Mouse (Mus musculus) frontal cortex, postnatal 14 days (tissue): ENCODE data around the gene Rab11fip5.

Experiments
- DNase-seq, 2 experiments: peaks; one replicate each; pipeline ENCODE4 v3.0.0; 2022; ENCODE audit warnings: low spot score in 2 of 2

Rab11fip5 gene

DNA sequence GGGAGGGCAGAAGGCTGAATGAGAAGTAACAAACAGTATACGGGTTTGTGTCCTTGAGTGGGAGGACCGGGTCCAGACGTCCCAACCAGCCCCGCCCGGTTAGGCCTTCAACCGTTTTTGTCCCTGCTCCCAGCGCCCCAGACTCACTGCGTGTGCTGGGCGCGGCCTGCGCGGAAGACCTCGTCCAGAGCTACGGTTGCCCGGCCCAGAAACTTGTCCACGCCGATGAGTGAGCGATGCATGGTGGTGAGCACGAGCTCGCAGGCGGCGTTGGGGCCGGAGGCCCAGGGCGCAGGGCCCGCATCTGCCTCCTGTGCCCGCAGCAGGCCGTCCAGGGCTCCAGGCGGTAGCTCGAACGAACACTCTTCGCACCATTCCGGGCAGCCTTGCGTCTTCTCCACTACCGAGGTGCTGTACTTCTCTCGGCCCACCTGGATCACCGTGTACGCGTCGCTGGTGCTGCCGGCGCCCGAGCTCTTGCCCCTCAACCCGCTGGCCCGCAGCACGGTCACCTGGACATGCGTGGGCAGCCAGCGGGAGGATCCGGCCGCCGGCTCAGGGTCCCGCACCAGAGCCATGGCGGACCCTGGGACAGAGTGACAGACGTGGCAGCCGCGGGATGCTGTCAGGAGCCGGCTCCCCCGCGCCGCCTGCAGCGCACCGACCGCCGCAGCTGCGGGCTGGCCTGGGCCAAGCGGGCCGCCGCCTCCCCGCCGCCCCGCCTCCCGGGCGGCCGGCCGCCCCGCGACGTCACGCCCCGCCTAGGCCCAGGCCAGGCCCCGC is at the start of gene Rab11fip5:
Gene Rab11fip5, minus strand, starts transcription at position 684 of the 783 bp plus-strand sequence.
- peak in 1 of 2 experiments; percentile 33 for DNase-seq

DNA sequence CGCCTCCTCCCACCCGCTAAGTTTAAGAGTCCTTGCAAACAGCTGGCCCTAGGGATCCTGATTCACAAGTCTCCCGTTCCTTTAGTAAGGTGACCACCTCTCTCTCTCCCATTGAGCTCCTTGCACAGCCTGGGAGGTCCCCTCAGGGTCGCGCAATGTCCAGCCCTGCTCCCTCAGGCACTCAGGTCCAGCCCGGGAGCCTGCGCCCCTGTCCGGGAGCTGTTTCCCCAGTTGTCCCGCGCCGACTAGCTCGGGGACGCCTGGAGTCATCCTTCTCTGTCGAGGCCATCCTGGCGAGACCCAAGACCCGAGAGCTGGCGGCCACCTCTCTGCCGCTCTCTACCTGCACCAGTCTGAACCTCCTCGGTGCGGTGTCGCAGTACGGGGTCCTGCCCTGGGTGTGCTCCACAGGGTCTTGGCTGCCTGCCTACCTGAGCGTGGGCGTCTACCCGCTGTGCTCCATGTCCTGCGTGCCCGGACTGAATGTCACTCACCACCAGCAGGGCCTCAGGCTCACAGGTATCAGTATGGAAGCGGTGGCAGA is 49.5 kb upstream of the Rab11fip5 start, which contains the start of gene Noto:
Gene Noto, plus strand, starts transcription at position 51 of the 544 bp plus-strand sequence.
- no peak for DNase-seq

DNA sequence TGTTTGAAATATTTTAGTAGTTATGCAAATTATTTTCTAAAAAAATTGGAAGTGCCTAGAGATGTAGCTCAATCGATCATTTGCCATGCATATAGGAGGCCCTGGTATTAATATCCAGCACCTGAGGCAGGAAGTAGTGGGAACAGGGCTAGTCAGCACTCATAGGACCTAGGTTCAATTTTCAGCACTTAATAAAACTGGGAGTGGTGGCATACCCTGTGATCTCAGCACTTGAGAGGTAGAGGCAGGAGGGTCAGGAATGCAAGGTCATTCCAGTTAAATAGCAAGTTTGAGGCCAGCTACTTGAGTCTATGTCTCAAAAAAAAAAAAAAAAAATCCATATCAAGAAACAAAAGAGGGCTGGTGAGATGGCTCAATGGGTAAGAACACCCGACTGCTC is 44.7 kb upstream of the Rab11fip5 start:
- no peak for DNase-seq

DNA sequence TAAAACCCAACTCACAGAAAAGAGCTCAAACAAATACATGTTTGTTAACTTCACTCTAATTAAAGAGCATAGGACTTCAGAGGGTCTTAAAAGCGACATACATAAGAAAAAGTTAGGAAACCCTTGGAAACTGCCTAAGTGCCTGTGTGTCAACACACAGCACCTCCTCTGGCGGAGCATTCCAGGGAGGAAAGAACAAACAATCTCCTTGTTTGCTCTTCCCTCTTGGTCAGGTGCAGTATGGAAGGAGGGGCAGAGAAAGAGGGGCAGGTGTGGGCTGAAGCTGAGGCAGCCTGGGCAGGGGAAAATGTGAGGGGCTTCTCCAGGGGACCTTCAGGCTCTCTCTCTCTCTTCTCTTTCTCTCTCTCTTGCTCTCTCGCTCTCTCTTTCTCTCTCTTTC is 41.4 kb upstream of the Rab11fip5 start:
- DNase-seq = no peak

DNA sequence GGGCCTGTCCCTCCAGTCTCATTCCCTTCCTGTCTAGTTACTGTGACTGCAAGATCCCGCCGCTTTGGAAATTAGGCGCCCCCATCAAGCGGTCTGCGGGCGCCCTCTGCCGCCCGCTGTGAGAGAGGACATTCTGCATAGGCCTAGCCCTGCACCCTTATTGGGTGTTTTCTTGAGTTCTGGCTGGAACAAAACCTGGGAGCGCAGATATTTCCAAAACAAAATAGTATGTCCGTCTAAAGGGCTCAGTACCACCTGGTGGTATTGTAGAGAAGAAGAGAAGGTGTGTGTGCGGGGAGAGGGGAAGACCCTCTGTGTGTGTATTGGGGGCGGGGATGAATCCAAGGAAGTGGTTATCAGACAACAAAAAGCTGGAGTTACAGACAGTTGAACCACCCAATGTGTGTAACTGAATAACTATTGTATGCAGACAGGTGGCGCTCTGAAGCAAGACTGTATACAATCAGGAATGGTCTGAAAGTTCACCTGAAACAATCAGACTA is 36.4 kb upstream of the Rab11fip5 start:
- peak in 1 of 2 experiments; percentile 48 for DNase-seq

DNA sequence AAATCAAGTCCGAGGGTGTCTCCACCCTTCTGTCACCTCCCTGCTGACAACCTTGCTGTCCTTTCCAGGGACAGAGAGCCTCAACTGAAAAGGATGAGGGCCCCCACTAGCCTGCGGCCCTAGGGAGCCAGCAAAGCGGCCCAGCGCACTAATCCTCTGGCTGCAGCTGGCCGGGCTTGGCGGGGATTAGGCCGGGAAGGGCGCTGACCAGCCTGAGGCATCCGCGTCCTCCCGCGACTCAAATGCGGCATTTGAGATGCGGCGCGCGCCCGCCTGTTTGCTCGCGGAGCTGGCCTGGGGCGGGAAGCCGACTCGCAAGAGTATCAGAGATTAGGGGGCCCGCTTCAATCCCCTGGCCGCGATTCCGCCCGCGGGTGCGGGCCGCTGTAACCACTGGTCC is 34.6 kb upstream of the Rab11fip5 start:
- DNase-seq = no peak

DNA sequence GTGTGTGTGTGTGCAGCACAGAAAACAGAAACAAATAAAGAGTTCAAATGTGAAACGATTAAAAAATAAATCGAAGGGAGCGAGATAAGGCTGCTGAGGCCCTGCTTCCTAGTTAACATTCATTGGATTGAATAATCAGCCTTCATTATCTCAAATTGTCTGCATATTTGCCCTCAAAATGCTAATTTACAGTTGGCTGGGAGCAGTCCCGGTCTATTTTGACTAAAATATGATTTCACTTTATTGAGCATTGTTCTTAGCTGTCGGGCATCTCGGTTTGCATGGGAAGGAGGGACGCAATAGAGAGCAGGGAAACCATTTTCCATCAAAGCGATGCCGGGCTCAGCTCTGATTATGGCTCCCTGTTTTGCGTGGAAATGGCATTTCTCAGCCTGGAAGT is 28.6 kb upstream of the Rab11fip5 start:
- no peak for DNase-seq

DNA sequence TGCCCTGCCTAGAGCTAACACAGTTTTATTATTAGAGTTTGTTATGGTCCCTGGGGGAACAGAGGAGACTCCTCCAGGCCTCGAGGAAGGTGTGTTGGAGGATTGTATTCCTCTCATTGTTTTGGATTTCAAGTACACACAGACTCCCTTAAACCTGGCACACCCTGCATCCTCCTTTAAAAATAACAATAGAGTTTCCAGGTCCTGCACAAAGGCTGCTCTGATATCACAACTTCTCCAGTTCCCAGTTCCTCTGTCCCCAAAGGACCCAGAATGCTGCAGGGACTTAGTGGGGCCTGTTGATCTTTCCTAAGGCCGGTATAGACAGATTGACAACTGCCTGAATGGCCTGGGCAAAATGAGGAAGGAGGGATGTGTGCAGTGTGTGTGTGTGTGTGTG is 28.2 kb upstream of the Rab11fip5 start:
- DNase-seq = no peak

DNA sequence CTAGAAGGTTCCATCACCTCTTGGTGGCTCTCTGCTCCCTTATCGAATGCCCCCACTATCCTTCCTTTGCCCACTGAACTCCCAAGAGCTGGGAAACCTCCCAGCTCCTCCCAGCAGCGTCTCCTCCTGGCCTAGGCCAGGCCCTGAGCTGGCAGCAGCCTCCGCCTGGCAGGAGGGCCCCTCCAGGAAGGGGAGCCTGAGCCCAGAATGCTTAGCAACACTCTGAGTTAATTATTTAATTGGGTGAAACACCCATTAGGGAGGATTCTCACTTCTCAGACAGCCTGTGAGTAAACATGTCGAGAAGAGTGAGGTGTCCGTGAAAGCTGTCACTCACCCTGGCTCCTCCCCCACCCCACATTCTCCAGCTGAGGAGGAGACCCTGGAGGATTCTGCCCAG is 25.3 kb upstream of the Rab11fip5 start:
- no peak for DNase-seq

DNA sequence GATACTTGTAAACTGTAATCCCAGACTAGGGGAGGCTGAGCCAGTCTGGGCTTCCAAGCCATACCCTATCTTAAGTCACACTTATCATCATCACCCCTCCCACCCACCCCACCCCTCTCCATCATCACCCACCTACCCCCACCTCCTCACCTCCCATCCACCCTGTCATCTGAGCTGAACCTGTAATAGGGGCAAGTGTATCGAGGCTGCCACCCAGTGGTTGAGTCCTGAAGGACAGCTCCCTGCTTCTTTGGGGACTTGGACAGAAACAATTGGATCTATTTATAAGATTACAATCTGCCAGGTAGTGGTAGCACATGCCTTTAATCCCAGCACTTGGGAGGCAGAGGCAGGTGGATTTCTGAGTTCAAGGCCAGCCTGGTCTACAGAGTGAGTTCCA is 22.7 kb upstream of the Rab11fip5 start:
- DNase-seq = peak in 1 of 2 experiments; percentile 49

DNA sequence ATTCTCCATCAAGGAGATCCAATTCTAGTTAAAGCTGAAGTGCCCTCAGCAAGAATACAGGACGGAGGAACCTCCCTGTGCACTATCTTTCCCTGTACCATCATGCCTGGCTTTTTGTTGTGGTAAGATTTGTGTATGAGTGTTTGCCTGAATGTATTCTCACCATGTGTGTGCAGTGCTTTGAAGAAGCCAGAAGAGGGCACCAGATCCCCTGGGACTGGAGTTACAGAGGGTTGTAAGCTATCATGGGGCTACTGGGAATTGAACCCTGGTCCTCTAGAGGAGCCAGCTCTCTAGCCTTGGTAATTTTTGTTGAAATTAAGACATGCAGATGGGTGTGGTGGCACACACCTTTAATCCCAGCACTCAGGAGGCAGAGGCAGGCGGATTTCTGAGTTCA is 20.9 kb upstream of the Rab11fip5 start:
- DNase-seq = no peak

DNA sequence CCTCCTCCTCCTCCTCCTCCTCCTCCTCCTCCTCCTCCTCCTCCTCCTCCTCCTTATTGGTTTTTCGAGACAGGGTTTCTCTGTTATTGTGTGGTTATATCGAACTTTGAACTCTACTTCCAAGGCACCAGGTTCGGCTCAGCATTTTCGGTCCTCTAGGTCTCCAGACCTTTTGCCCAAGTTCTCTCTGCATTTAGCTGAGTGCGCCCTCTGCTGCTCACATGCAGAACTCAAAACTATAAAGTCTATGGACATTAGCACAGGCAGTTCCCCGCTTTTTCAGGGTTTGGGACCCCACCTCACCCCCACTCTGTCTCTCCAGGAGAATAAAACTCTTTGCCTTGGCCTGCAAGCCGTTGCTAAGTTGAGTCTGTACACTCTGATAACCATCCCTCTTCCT is 17.4 kb upstream of the Rab11fip5 start:
- DNase-seq = peak in 1 of 2 experiments; percentile 61

DNA sequence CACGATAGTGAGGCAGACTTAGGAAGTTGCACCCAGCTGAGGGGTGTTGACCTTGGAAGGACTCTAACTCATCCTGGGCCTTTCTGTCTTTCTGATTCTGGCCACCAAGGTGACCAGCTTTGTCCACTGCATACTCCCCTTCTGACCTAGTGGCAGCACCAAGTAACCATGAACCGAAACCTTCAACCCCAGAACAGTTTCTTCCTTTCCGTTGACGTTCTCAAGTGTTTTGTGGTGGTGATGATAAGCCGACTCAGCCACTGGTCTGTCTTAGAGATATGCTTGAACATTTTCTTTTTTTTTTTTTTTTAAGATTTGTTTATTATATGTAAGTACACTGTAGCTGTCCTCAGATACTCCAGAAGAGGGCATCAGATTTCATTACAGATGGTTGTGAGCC is 14.2 kb upstream of the Rab11fip5 start:
- no peak for DNase-seq

DNA sequence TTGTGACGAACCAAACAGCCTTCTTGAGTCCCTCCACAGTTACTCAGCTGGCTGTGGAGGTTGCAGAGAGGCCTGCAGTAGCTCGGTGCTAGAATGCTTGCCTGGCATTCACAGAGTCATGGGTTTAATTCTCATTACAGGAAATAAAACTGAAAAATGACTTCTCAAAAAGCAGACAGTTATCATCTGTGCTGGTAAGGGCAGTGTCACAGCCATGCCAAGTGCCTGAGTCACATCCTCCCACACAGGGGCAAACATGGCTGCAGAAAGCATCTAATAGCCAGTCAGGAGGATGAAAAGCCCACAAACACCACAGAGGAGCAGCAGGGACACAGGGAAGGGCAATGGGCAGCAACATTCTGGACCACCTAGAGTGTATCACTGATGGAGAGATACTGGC is 8.4 kb upstream of the Rab11fip5 start:
- no peak for DNase-seq

DNA sequence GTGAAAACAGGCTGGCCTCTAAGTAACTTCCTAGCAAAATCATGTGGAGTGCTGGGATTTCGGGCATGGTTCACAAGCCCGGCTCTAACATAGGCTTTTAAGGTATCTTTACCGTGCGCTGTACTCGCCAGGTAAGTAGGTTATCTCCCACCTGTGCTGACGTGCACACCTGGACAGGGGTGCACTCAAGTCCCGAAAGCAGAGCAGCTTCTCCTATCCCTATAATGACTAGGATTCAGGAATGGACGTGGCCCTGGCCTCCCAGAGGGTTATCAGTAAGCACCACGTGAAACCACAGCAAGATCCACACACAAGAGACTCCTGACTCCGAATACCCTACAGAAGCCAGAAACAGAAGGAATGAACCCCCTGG is 7.2 kb upstream of the Rab11fip5 start:
- no peak for DNase-seq

DNA sequence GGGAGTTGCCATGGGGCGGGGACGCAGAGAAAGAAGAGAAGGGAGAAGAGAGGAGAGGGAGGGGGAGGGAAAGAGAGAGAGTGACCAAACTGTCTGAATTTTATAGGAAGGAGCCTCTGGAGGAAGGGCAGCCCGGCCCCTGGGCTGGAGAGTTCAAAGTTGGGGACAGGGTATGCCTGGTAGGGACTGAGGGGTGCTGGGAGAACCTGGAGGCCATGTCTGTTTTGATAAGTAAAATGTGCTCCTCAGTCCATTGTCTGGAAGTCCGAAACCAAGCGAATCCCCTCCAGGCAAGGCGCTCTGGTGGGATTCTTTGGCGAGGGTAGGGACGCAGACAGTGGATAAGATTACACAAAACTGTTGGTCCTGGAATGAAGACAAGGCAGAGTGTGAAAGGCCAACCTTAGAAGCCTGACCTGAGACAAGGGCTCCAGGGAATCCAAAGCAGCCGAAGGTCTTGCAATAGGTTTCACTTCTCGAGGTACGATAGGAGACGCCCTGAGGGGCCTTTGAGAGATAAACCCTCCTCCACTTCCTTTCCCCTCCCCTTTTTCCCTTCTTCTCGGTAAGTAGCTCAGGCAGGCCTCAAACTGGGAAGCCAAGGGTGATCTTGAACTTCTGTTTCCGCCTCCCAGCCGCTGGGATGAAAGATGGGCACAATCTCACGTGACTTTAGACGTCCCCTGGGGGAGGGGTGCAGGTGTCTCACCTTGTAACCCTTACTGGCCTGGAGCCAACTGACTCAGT is 6.6 kb upstream of the Rab11fip5 start:
- DNase-seq = no peak

DNA sequence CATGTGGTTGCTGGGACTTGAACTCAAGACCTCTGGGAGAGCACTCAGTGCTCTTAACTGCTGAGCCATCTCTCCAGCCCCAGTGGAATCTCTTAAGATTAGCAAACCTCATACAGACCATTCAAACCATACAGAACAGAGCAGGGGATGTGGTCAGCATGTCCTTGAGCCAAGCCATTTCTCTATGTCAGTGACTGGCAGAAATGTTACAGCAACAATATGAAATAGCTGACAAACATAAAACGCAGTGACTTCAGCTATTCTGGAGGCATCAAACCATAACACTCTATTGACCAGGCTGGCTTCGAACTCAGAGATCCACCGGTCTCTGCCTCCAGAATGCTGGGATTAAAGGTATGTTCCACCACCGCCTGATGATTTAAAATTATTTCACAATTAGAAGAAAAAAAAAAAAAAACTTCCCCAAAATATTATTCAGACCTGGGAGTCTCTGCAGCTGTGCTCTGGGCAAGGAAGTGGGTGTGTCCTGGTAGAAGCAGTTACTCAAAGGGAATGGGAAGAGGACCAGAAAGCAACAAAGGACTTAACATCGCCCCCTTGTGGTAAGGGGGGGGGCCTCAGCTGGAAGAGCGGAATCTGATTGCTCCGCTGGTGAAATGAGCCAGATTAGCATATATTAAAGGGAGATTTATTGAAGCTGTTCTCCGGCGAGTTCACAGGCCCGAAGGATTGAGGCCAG is 5.9 kb upstream of the Rab11fip5 start:
- peak; percentile 61 to 70 for DNase-seq

DNA sequence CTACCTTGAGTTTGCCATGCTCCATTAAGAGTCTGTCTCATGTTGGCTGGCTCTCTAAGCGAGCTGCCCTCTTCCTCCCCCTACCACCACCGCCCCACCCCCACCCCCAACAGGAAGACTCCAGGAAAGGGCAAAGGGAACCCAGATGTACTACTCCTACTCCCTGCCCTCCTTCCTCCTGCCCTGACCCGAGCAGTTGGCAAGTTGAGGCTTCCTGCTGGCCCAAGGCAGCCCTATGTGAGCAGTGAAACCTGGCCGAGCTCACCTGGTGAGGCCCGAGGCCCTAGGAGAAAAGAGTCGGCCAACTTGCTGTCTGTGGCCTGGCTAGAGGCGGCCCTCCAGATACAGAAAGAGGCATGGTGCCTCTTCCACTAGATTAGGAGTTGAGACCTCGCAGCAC is 4.2 kb upstream of the Rab11fip5 start:
- DNase-seq = no peak

DNA sequence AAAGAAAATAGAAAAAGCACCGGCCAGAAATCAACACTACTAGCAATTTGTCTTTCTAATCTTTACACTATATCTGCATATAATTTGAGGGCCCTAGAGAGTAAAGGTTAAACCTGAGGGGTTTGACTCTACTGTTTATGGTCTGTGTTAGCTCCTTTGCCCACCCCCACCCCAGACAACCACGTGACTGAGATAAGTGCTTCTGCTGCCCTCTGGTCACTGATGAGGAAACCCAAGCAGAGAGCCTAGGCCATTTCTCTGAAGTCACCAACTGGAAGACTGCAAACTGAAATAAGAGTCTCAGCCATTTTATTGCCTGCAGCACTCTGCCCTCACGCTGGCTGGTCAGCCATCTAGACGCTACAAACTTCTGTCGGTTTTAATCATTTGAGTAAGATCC is 3.4 kb upstream of the Rab11fip5 start:
- DNase-seq = no peak

DNA sequence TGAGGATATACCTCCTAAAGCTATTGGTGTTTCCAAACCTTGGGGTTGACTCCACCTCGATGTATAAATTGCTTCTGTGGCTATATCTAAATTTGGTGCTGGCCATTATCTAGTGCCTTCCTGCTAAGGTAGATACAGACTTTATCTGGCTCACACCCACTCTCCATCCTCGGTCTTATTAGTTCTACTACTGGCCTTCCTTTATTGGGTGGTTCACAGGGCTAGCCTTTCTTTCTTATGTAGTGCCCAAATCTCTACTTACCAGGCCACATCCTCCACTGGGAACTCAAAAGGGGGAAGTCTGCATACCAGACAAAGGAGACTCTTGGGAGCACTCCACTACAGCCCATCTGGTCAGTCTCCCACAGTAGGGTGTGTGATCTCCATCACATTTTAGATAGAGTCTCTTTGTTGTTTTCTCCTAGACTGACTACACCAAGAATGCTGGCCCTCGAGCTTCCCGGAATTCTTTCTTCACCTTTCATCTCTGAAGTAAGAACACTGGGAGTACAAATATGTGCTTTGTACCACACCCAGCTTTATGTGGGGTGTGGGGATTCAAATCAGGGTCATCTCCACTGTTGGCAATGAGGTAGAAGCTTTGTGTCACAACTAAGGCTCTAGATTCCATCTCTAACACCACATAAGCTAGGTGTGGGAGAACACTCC is 2.8 kb upstream of the Rab11fip5 start:
- DNase-seq = no peak

DNA sequence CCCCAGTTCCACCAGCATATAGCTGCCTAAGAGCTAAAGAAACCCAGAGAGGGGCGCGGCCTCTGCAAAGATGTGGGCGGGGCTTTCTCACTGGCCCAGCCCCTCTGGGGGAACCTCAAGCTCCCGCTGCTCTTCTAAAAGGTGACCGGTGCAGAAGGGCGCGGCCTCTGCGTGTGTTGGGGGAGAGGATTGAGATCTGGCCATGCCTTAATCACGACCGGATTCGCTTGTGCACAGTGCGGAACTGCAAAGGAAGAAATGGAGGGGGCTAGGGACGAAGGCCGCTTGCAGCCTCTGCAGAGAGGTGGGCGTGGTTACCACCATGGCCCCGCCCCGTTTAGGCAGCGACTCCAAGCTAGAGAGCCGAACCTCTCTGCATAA is 290 bp upstream of the Rab11fip5 start:
- DNase-seq = peak; percentile 88 to 93
